Mouse (Mus musculus): ENCODE measurements at regions not wholly inside any gene's neighbourhood (a gene's known extent, or its start where the extent isn't known, plus 50 kb on each side); places are given as distances from the start of the nearest gene placed in this dataset.

- H3K4me1 ChIP-seq (ENCODE audit: insufficient read depth): no peaks in the 10 kb centered on the region
- H3K9ac ChIP-seq (replicated peaks): no peak overlapping the region
- H3K9me3 ChIP-seq (ENCODE audit: low read length): no peaks in the 10 kb centered on the region
- no peaks in the 10 kb centered on the region for H3K36me3 ChIP-seq (replicated peaks; ENCODE audit: insufficient read depth, low read length)
- WGBS (ENCODE audit: insufficient replicate concordance): 80% methylated on average over 6 of the region's 6 CpGs
- H3K27ac ChIP-seq (ENCODE audit: low read depth): no peak overlapping the region
- no peak for ATAC-seq
- DNase-seq: no peak
- H3K27me3 ChIP-seq (ENCODE audit: insufficient read depth, low read length): no peaks in the 10 kb centered on the region
- no peak overlapping the region for H3K4me3 ChIP-seq (ENCODE audit: low read depth, low read length)
- TF ChIP-seq EP300 (IDR thresholded peaks at IDR 0.05; ENCODE audit: low read depth) (no peak), CTCF (IDR thresholded peaks at IDR 0.05; ENCODE audit: low read depth) (no peak)
- no peak overlapping the region for H3K4me2 ChIP-seq (ENCODE audit: low read depth, low read length)
Measured at GRCm38 (mm10) chr3:101173954-101174353, 63.9 kb upstream of the Ptgfrn start.

DNA sequence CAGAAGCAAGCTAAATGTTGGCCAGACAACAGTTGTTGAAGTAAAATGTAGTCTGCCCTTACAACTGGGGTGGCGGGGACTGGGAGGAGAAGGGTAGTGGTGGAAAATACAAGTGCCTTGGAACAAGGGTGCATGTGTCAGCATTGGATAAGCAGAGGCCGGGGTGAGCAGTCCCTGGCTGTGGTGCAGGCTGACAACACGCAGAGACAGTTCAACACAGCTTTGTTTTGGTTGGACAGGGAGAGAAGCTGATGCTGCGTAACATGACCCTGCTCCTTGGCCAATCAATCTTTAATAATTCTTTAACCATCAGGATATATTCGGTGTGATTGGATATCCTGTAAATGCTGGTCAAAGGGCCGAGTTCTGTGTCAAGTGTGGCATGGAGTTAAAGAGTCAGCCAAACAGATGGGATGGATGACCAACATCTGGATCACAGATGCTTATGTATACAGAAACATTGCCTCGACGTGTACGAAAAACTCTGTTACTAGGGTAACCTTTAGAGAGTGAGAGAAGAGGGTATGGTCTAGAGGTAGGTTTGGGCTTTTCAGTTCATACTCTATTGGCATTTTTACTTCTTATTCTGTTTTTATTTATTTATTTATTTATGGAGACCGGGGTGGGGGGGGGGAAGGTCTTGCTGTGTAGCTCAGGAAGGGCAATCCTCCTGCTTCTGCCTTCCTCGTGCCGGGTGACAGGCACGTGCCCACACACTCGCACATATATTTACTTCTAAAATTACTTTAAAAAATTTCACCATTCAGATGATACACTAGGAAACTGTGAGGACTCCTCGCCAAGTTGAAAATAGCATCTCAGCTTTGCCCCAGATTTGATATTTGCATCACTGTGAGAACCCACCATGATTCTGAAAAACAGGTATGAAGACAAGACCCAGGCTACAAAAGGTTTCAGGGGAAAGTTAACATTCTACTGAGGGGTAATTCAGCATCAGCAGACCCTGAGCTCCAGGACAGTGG is 60.2 kb upstream of the Ptgfrn start:
- TF ChIP-seq CTCF (IDR thresholded peaks at IDR 0.05; ENCODE audit: low read depth) (no peak), EP300 (IDR thresholded peaks at IDR 0.05; ENCODE audit: low read depth) (no peak)

DNA sequence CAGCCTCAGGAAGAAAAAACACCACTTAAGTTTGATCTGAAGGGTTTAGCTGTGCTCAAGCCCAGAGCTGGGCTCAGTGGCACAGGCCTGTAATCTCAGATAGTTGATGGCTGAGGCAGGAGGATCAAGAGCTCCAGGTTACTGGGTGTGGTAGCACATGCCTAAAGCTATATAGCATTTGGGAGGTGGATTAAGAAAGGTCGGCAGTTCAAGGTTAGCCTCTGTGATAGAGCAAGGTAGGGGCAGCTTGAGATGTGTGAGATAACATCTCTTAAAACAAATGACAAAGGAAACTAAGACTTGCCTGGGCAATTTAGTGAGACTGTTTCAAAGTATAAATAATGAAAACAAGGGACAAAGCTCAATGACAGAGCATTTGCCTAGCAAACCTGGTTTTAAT is 56.9 kb upstream of the Ptgfrn start:
- ATAC-seq: no peak
- no peak for TF ChIP-seq CTCF (IDR thresholded peaks at IDR 0.05; ENCODE audit: low read depth)
- TF ChIP-seq EP300 (IDR thresholded peaks at IDR 0.05; ENCODE audit: low read depth): no peak
- no peaks in the 10 kb centered on the region; the same call in 1 of the 2 replicates for H3K4me1 ChIP-seq (ENCODE audit: insufficient read depth)

More for the DNA sequence above, 60.2 kb upstream of the Ptgfrn start:
- WGBS (ENCODE audit: insufficient replicate concordance): 77% methylated on average over 15 of the region's 15 CpGs
- DNase-seq: no peak
- Histone ChIP-seq H3K27ac (ENCODE audit: low read depth) (no peak overlapping the region), H3K9me3 (ENCODE audit: low read length) (no peaks in the 10 kb centered on the region), H3K27me3 (ENCODE audit: insufficient read depth, low read length) (no peaks in the 10 kb centered on the region), H3K9ac (replicated peaks) (no peak overlapping the region), H3K4me3 (ENCODE audit: low read depth, low read length) (no peak overlapping the region), H3K36me3 (replicated peaks; ENCODE audit: insufficient read depth, low read length) (no peaks in the 10 kb centered on the region), H3K4me1 (ENCODE audit: insufficient read depth) (no peaks in the 10 kb centered on the region; the same call in 1 of the 2 replicates), H3K4me2 (ENCODE audit: low read depth, low read length) (no peak overlapping the region)
- no peak for ATAC-seq

DNA sequence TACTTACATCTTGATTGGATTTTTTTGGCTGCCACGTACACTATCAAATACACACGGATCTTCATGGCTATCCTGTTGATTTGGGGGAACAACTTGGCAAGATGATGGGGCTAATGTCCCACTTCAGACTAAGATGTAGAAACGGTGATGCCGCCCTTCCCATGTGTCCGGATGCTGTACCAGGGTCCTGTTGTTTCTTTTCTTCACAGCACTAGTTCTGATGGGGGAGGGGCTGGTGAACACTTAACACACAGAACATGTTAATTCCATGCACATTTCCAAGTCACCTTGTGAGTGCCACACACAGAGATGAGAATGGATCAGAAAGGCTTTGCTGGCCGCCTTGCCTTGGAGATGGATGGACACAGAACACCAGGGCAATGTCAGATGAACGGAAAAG is 56.5 kb upstream of the Ptgfrn start:
- no peaks in the 10 kb centered on the region for H3K27me3 ChIP-seq (ENCODE audit: insufficient read depth, low read length)

More for the DNA sequence above, 56.9 kb upstream of the Ptgfrn start:
- no peak overlapping the region for H3K27ac ChIP-seq (ENCODE audit: low read depth)
- no peaks in the 10 kb centered on the region for H3K36me3 ChIP-seq (replicated peaks; ENCODE audit: insufficient read depth, low read length)
- no peak overlapping the region for H3K4me2 ChIP-seq (ENCODE audit: low read depth, low read length)
- H3K4me3 ChIP-seq (ENCODE audit: low read depth, low read length): no peak overlapping the region
- no peak for DNase-seq
- H3K9me3 ChIP-seq (ENCODE audit: low read length): no peaks in the 10 kb centered on the region
- no peaks in the 10 kb centered on the region for H3K27me3 ChIP-seq (ENCODE audit: insufficient read depth, low read length)
- no peak overlapping the region for H3K9ac ChIP-seq (replicated peaks)
- 69% methylated on average over 1 of the region's 1 CpGs for WGBS (ENCODE audit: insufficient replicate concordance)

DNA sequence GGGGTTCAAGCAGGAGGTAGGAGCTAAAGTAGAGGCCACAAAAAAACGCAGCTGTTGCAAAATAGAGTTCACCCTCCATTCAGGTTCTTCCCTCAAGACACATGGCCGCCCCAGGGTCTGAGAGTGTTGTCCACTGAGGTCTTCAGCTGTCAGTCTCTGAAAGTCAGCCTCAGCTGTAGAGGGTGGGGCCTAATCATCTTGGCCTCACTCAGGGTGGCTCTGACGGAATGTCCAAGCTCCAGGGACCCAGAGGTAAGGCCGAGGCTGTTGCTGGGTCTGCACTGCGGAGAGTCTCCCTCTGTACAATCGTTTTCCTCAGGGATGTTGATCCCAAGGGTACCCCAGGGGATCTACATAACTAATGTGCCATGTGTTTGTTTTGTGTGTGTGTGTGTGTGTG is 55.2 kb upstream of the Ptgfrn start:
- Histone ChIP-seq H3K36me3 (replicated peaks; ENCODE audit: insufficient read depth, low read length) (no peaks in the 10 kb centered on the region), H3K27me3 (ENCODE audit: insufficient read depth, low read length) (no peaks in the 10 kb centered on the region), H3K9me3 (ENCODE audit: low read length) (no peaks in the 10 kb centered on the region), H3K4me1 (ENCODE audit: insufficient read depth) (no peaks in the 10 kb centered on the region; the same call in 1 of the 2 replicates), H3K4me3 (ENCODE audit: low read depth, low read length) (no peak overlapping the region), H3K4me2 (ENCODE audit: low read depth, low read length) (no peak overlapping the region), H3K27ac (ENCODE audit: low read depth) (no peak overlapping the region), H3K9ac (replicated peaks) (no peak overlapping the region)
- DNase-seq: no peak
- 67% methylated on average over 6 of the region's 6 CpGs for WGBS (ENCODE audit: insufficient replicate concordance)
- no peak for ATAC-seq
- no peak for TF ChIP-seq CTCF (IDR thresholded peaks at IDR 0.05; ENCODE audit: low read depth)
- no peak for TF ChIP-seq EP300 (IDR thresholded peaks at IDR 0.05; ENCODE audit: low read depth)

More for the DNA sequence above, 56.5 kb upstream of the Ptgfrn start:
- Histone ChIP-seq H3K4me2 (ENCODE audit: low read depth, low read length) (no peak overlapping the region), H3K9me3 (ENCODE audit: low read length) (no peaks in the 10 kb centered on the region), H3K36me3 (replicated peaks; ENCODE audit: insufficient read depth, low read length) (no peaks in the 10 kb centered on the region), H3K4me3 (ENCODE audit: low read depth, low read length) (no peak overlapping the region), H3K9ac (replicated peaks) (no peak overlapping the region), H3K27ac (ENCODE audit: low read depth) (no peak overlapping the region), H3K4me1 (ENCODE audit: insufficient read depth) (no peaks in the 10 kb centered on the region; the same call in 1 of the 2 replicates)
- TF ChIP-seq EP300 (IDR thresholded peaks at IDR 0.05; ENCODE audit: low read depth) (no peak), CTCF (IDR thresholded peaks at IDR 0.05; ENCODE audit: low read depth) (no peak)
- WGBS (ENCODE audit: insufficient replicate concordance): 81% methylated on average over 7 of the region's 7 CpGs
- ATAC-seq (no peak), DNase-seq (no peak)

DNA sequence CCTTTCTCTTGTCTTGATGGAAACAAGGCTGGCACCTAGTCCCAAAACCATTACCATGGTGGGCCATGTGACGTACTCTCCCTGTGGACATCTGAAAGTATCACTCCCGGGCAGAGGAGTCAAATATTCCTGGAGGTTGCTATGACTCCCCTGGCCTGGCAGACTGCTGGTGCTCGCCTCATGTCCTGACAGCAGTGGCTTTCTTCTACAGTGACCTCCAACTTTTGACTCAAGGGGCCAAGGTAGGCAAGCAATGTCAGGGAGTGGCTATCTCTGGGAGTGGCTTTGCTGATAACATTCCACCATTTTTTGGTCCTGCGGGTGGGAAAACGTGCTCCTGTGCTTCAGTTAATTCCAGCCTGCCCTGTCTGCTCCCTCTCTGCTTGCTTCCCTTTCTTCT is 54.7 kb upstream of the Ptgfrn start:
- H3K9ac ChIP-seq (replicated peaks): no peak overlapping the region
- DNase-seq: no peak
- TF ChIP-seq EP300 (IDR thresholded peaks at IDR 0.05; ENCODE audit: low read depth) (no peak), CTCF (IDR thresholded peaks at IDR 0.05; ENCODE audit: low read depth) (no peak)
- no peaks in the 10 kb centered on the region for H3K9me3 ChIP-seq (ENCODE audit: low read length)
- WGBS (ENCODE audit: insufficient replicate concordance): 72% methylated on average over 5 of the region's 5 CpGs
- no peak for ATAC-seq
- no peak overlapping the region for H3K4me2 ChIP-seq (ENCODE audit: low read depth, low read length)
- H3K27ac ChIP-seq (ENCODE audit: low read depth): no peak overlapping the region
- no peaks in the 10 kb centered on the region for H3K36me3 ChIP-seq (replicated peaks; ENCODE audit: insufficient read depth, low read length)
- no peaks in the 10 kb centered on the region for H3K27me3 ChIP-seq (ENCODE audit: insufficient read depth, low read length)
- H3K4me1 ChIP-seq (ENCODE audit: insufficient read depth): no peaks in the 10 kb centered on the region; the same call in 1 of the 2 replicates
- no peak overlapping the region for H3K4me3 ChIP-seq (ENCODE audit: low read depth, low read length)

All from liver, postnatal 0 days (tissue).